ENCODE assay signal across 11 mouse cellular contexts in genomic region chr1:135675449-135676129, GRCm38 (mm10). TPM values are rescaled to one million over a fixed set of nuclear protein-coding genes. Genes with fewer than 3 reads are reported as not detected.
A peak's percentile ranks its signal among the peaks of the same experiment; 100 is the strongest.
DNase-seq lines count a peak whose midpoint lies in the region; ATAC-seq and TF ChIP-seq lines count a peak whose summit lies in the region.
"Had no signal": no experiment of that assay in that cellular context is flagged by ENCODE, and none has a peak within 500 bp of the region (broad histone marks: within the 10 kb centered on the region; RNA-seq: fewer than 3 reads in every experiment).

No protein-coding gene starts in this region.

- peaks cover 31 to 42% of the 10 kb centered on the region in 2 experiments for H3K4me1 ChIP-seq in heart, embryonic 14.5 days (ENCODE audit: control insufficient read depth in 2 of 2, insufficient read depth in 2 of 2, low read length in 2 of 2)
- no peaks in the 10 kb centered on the region; the same call in 1 of the 2 replicates for H3K4me1 ChIP-seq in lung, postnatal 0 days (ENCODE audit: insufficient read depth, low read depth, low read length)
- H3K4me1 ChIP-seq in hindbrain, postnatal 0 days (ENCODE audit: insufficient read depth, low read length): peaks cover 16% of the 10 kb centered on the region; the same call in 1 of the 2 replicates
- H3K4me1 ChIP-seq in stomach, embryonic 15.5 days: 0 out of 2 replicates have a peak, but pooled peaks cover 4% of the 10 kb centered on the region
- H3K4me1 ChIP-seq in neural tube, embryonic 15.5 days: peaks cover 26% of the 10 kb centered on the region
- H3K4me1 ChIP-seq in thymus, adult 2 months (replicated peaks; ENCODE audit: control insufficient read depth, insufficient read depth, low read length): peaks cover 10% of the 10 kb centered on the region

- no peak overlapping the region for H3K9ac ChIP-seq in heart, embryonic 14.5 days (ENCODE audit: low read length)
- no peak overlapping the region for H3K9ac ChIP-seq in lung, postnatal 0 days (replicated peaks; ENCODE audit: low read depth)
- no peak overlapping the region for H3K9ac ChIP-seq in hindbrain, postnatal 0 days (replicated peaks; ENCODE audit: low read length)
- H3K9ac ChIP-seq in stomach, embryonic 15.5 days: no peak overlapping the region
- H3K9ac ChIP-seq in neural tube, embryonic 15.5 days (replicated peaks): no peak overlapping the region
- H3K9ac ChIP-seq: embryonic facial prominence, embryonic 13.5 days had no signal

- no peaks in the 10 kb centered on the region for H3K9me3 ChIP-seq in heart, embryonic 14.5 days (ENCODE audit: control insufficient read depth, low read length)
- H3K9me3 ChIP-seq in lung, postnatal 0 days (ENCODE audit: low read length): no peaks in the 10 kb centered on the region
- no peaks in the 10 kb centered on the region for H3K9me3 ChIP-seq in hindbrain, postnatal 0 days (ENCODE audit: low read length)
- no peaks in the 10 kb centered on the region for H3K9me3 ChIP-seq in stomach, embryonic 15.5 days
- no peaks in the 10 kb centered on the region for H3K9me3 ChIP-seq in neural tube, embryonic 15.5 days (replicated peaks)
- H3K9me3 ChIP-seq: embryonic facial prominence, embryonic 13.5 days; G1E; midbrain, embryonic 10.5 days had no signal

- no peak for TF ChIP-seq EP300 in lung, postnatal 0 days (IDR thresholded peaks at IDR 0.05)

- no peak overlapping the region for H3K27ac ChIP-seq in heart, embryonic 14.5 days (replicated peaks in 1 of 2; ENCODE audit: control insufficient read depth in 1 of 2, insufficient read depth in 1 of 2, low read depth in 2 of 2, low read length in 2 of 2)
- H3K27ac ChIP-seq in lung, postnatal 0 days (ENCODE audit: low read length): no peak overlapping the region
- H3K27ac ChIP-seq in hindbrain, postnatal 0 days: no peak overlapping the region
- H3K27ac ChIP-seq in stomach, embryonic 15.5 days: no peak overlapping the region
- H3K27ac ChIP-seq in neural tube, embryonic 15.5 days (replicated peaks): no peak overlapping the region
- H3K27ac ChIP-seq in thymus, adult 2 months (ENCODE audit: control insufficient read depth, insufficient read depth, low read length): no peak overlapping the region
- H3K27ac ChIP-seq: embryonic facial prominence, embryonic 13.5 days; midbrain, embryonic 10.5 days had no signal

- no peaks in the 10 kb centered on the region for H3K27me3 ChIP-seq in heart, embryonic 14.5 days (ENCODE audit: control insufficient read depth, insufficient read depth, low read length)
- H3K27me3 ChIP-seq in lung, postnatal 0 days (replicated peaks; ENCODE audit: insufficient read depth, low read length): no peaks in the 10 kb centered on the region
- H3K27me3 ChIP-seq in hindbrain, postnatal 0 days (ENCODE audit: insufficient read depth, low read length): no peaks in the 10 kb centered on the region
- H3K27me3 ChIP-seq in stomach, embryonic 15.5 days (replicated peaks): no peaks in the 10 kb centered on the region
- no peaks in the 10 kb centered on the region for H3K27me3 ChIP-seq in neural tube, embryonic 15.5 days (replicated peaks)
- no peaks in the 10 kb centered on the region for H3K27me3 ChIP-seq in thymus, adult 2 months (ENCODE audit: control insufficient read depth, insufficient read depth, low read length)
- H3K27me3 ChIP-seq: embryonic facial prominence, embryonic 13.5 days had no signal

- H3K4me3 ChIP-seq in heart, embryonic 14.5 days (ENCODE audit: control insufficient read depth in 1 of 2, insufficient read depth in 1 of 2, low read depth in 1 of 2, low read length in 2 of 2): no peak overlapping the region
- H3K4me3 ChIP-seq in lung, postnatal 0 days (ENCODE audit: low read depth, low read length): no peak overlapping the region
- H3K4me3 ChIP-seq in hindbrain, postnatal 0 days (ENCODE audit: low read length): no peak overlapping the region
- H3K4me3 ChIP-seq in stomach, embryonic 15.5 days (replicated peaks): no peak overlapping the region
- H3K4me3 ChIP-seq in neural tube, embryonic 15.5 days (replicated peaks): no peak overlapping the region
- no peak overlapping the region for H3K4me3 ChIP-seq in thymus, adult 2 months (ENCODE audit: control insufficient read depth, insufficient read depth, low read length)
- H3K4me3 ChIP-seq: embryonic facial prominence, embryonic 13.5 days; midbrain, embryonic 10.5 days had no signal

- DNase-seq in heart, adult 9 months (ENCODE audit: low spot score in 2 of 2): no peak
- no peak for DNase-seq in lung, postnatal 0 days (ENCODE audit: low spot score)
- DNase-seq in lung, postnatal 10 days: no peak
- DNase-seq in hindbrain, postnatal 0 days (ENCODE audit: low spot score): no peak
- no peak for DNase-seq in thymus, adult 2 months

- peak; percentile 54 for TF ChIP-seq CTCF in lung, postnatal 0 days (IDR thresholded peaks at IDR 0.05)
- peak; percentile 41 for TF ChIP-seq CTCF in hindbrain, postnatal 0 days (IDR thresholded peaks at IDR 0.05; ENCODE audit: low read depth)
- TF ChIP-seq CTCF in thymus, adult 2 months (IDR thresholded peaks at IDR 0.05; ENCODE audit: borderline replicate concordance, control insufficient read depth, extremely low read depth, insufficient read depth, low read length, poor library complexity): no peak

- H3K4me2 ChIP-seq in heart, embryonic 14.5 days (ENCODE audit: low read length): no peak overlapping the region
- no peak overlapping the region for H3K4me2 ChIP-seq in lung, postnatal 0 days (replicated peaks; ENCODE audit: low read depth, low read length)
- no peak overlapping the region for H3K4me2 ChIP-seq in hindbrain, postnatal 0 days (ENCODE audit: low read depth, low read length)
- no peak overlapping the region for H3K4me2 ChIP-seq in stomach, embryonic 15.5 days
- H3K4me2 ChIP-seq in neural tube, embryonic 15.5 days: no peak overlapping the region
- H3K4me2 ChIP-seq: embryonic facial prominence, embryonic 13.5 days had no signal

- no peak for TF ChIP-seq POLR2A in thymus, adult 2 months (IDR thresholded peaks at IDR 0.05; ENCODE audit: control insufficient read depth, extremely low read depth, insufficient read depth, low read length, poor library complexity)

- no peaks in the 10 kb centered on the region for H3K36me3 ChIP-seq in heart, embryonic 14.5 days (ENCODE audit: control insufficient read depth, insufficient read depth, low read length)
- no peaks in the 10 kb centered on the region for H3K36me3 ChIP-seq in lung, postnatal 0 days (ENCODE audit: insufficient read depth, low read length)
- H3K36me3 ChIP-seq in hindbrain, postnatal 0 days (ENCODE audit: insufficient read depth, low read length): no peaks in the 10 kb centered on the region
- no peaks in the 10 kb centered on the region for H3K36me3 ChIP-seq in stomach, embryonic 15.5 days
- H3K36me3 ChIP-seq in neural tube, embryonic 15.5 days: no peaks in the 10 kb centered on the region
- H3K36me3 ChIP-seq in thymus, adult 2 months (ENCODE audit: control insufficient read depth, insufficient read depth, low read length): no peaks in the 10 kb centered on the region
- H3K36me3 ChIP-seq: embryonic facial prominence, embryonic 13.5 days; G1E; midbrain, embryonic 10.5 days had no signal

- 22% methylated on average over 11 of the region's 11 CpGs for WGBS in heart, embryonic 14.5 days
- 37% methylated on average over 11 of the region's 11 CpGs for WGBS in lung, postnatal 0 days
- 23% methylated on average over 11 of the region's 11 CpGs for WGBS in hindbrain, postnatal 0 days
- WGBS in stomach, embryonic 15.5 days: 48% methylated on average over 11 of the region's 11 CpGs
- WGBS in neural tube, embryonic 15.5 days: 29% methylated on average over 11 of the region's 11 CpGs
- 83% methylated on average over 11 of the region's 11 CpGs for WGBS in thymus, adult 2 months

- 0 out of 2 replicates have a peak, but pooled peaks have one; percentile 32 for ATAC-seq in heart, embryonic 14.5 days (ENCODE audit: insufficient number of reproducible peaks, insufficient read depth, low FRiP score, low read depth)
- ATAC-seq in lung, postnatal 0 days: peak; percentile 55
- ATAC-seq in hindbrain, postnatal 0 days: peak; percentile 22; the same call in 1 of the 2 replicates
- ATAC-seq in stomach, embryonic 15.5 days (ENCODE audit: insufficient read depth, low FRiP score, low read depth): peak; percentile 33; the same call in 1 of the 2 replicates
- no peak; the same call in 1 of the 2 replicates for ATAC-seq in neural tube, embryonic 15.5 days (ENCODE audit: low FRiP score)

RNA-seq across cellular contexts. Expression of gene Csrp1, which starts 44.3 kb away (rescaled TPM):
- polyA plus RNA-seq in heart, embryonic 14.5 days (2014; fragmentation: Nextera tagmentation; extraction: Ambion mirVana): 133 and 220 TPM in 2 replicates
- polyA plus RNA-seq in lung, postnatal 0 days (2015; fragmentation: Nextera tagmentation; extraction: Ambion mirVana): 449 and 545 TPM in 2 replicates
- total RNA-seq in hindbrain, postnatal 0 days (2014; rRNA removed): 93.1 and 95.2 TPM in 2 replicates
- polyA plus RNA-seq in hindbrain, postnatal 0 days (2015; fragmentation: Nextera tagmentation; extraction: Ambion mirVana): 33.0 and 35.2 TPM in 2 replicates
- polyA plus RNA-seq in stomach, embryonic 15.5 days (2015; fragmentation: Nextera tagmentation; extraction: Ambion mirVana): 225 and 236 TPM in 2 replicates
- polyA plus RNA-seq in neural tube, embryonic 15.5 days (2015; fragmentation: Nextera tagmentation; extraction: Ambion mirVana): 18.8 and 48.9 TPM in 2 replicates
- 333 and 390 TPM in 2 replicates for polyA plus RNA-seq in thymus, adult 2 months (2012; rRNA removed)
